Mouse (Mus musculus): ENCODE data around the gene 4930519G04Rik. TPM values are rescaled to one million over a fixed set of nuclear protein-coding genes. Genes with fewer than 3 reads are reported as not detected.
A peak's percentile ranks its signal among the peaks of the same experiment; 100 is the strongest.
"Not testable (repeated sequence)": the region's sequence is repeated elsewhere in the genome, so short reads cannot be mapped to it uniquely, and the experiment has no call there.

4930519G04Rik gene
- polyA plus RNA-seq, 1 experiment from 2014 or later, result not detected

- no peak overlapping the region for H3K27ac ChIP-seq (ENCODE audit: low read depth, low read length)
- H3K27me3 ChIP-seq (ENCODE audit: control insufficient read depth, insufficient read depth, low read length), result peaks cover 3% of the 10 kb centered on the region; the same call in 1 of the 2 replicates
- no peak overlapping the region for H3K9ac ChIP-seq (replicated peaks; ENCODE audit: low read depth, low read length)
- no peaks in the 10 kb centered on the region for H3K9me3 ChIP-seq (ENCODE audit: control insufficient read depth, low read length)
- no peak for ATAC-seq (ENCODE audit: low read depth)
- H3K4me2 ChIP-seq (ENCODE audit: low read depth, low read length), result no peak overlapping the region
- 90% methylated on average over 12 of the region's 12 CpGs for WGBS
- H3K4me1 ChIP-seq (ENCODE audit: control insufficient read depth, insufficient read depth, low read length), result peaks cover 3% of the 10 kb centered on the region; the same call in 1 of the 2 replicates
- H3K4me3 ChIP-seq (ENCODE audit: low read depth, low read length), result no peak overlapping the region
- H3K36me3 ChIP-seq (ENCODE audit: control insufficient read depth, insufficient read depth, low read length), result no peaks in the 10 kb centered on the region
Observed at GRCm38 (mm10) chr5:114827427-114827826, 26.0 kb upstream of the 4930519G04Rik start.

DNA sequence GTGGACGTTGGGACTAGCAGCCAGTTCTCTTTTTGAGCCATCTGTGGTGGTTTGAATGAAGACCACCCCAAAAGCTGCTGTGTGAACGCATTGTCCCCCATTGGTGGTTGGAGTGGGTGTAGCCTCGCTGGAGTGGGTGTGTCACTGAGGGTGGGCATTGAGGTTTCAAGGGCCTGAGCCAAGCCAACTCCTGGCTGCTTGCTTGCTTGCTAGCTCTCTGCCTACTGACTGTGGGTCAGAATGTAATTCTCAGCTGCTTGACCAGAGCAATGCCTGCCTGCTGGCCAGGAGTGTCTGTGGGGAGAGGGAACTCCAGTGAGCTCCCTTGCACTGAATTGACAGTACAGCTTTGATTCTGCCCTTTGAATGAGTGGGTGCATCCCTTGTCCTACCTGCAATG lies 23.7 kb upstream of the 4930519G04Rik start:
- no peak for ATAC-seq (ENCODE audit: low read depth)
- Histone ChIP-seq H3K9me3 (ENCODE audit: control insufficient read depth, low read length) (no peaks in the 10 kb centered on the region), H3K4me2 (ENCODE audit: low read depth, low read length) (no peak overlapping the region), H3K27me3 (ENCODE audit: control insufficient read depth, insufficient read depth, low read length) (no peaks in the 10 kb centered on the region), H3K36me3 (ENCODE audit: control insufficient read depth, insufficient read depth, low read length) (no peaks in the 10 kb centered on the region), H3K9ac (replicated peaks; ENCODE audit: low read depth, low read length) (no peak overlapping the region), H3K4me1 (ENCODE audit: control insufficient read depth, insufficient read depth, low read length) (peaks cover 3% of the 10 kb centered on the region; the same call in 1 of the 2 replicates), H3K4me3 (ENCODE audit: low read depth, low read length) (no peak overlapping the region), H3K27ac (ENCODE audit: low read depth, low read length) (no peak overlapping the region)
- WGBS, result 73% methylated on average over 3 of the region's 3 CpGs

GRCm38 (mm10) chr5:114836886-114837285 lies 16.6 kb upstream of the 4930519G04Rik start:
- WGBS, result 72% methylated on average over 12 of the region's 12 CpGs
- Histone ChIP-seq H3K27me3 (ENCODE audit: control insufficient read depth, insufficient read depth, low read length) (no peaks in the 10 kb centered on the region), H3K4me2 (ENCODE audit: low read depth, low read length) (no peak overlapping the region), H3K27ac (ENCODE audit: low read depth, low read length) (no peak overlapping the region), H3K4me3 (ENCODE audit: low read depth, low read length) (no peak overlapping the region), H3K36me3 (ENCODE audit: control insufficient read depth, insufficient read depth, low read length) (no peaks in the 10 kb centered on the region), H3K4me1 (ENCODE audit: control insufficient read depth, insufficient read depth, low read length) (no peaks in the 10 kb centered on the region), H3K9me3 (ENCODE audit: control insufficient read depth, low read length) (no peaks in the 10 kb centered on the region), H3K9ac (replicated peaks; ENCODE audit: low read depth, low read length) (no peak overlapping the region)
- ATAC-seq (ENCODE audit: low read depth), result no peak

DNA sequence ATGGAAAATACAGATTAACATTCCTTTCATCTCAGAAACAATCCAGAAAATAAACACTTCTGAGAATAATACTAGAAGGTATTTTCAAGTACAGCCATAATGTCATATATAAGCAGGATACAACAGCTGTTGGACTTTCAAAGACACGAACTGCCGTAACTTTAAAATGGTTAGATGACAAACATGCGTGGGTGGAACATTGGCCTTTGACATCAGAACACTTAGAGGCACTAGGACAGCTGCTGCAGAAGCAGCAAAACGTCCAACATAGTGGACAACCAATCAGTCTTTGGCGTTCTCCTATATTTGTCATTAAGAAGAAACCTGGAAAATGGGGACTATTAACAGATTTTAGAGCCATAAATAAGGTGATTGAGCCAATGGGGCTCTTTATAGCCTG lies 13.0 kb upstream of the 4930519G04Rik start:
- not testable (repeated sequence) for H3K4me3 ChIP-seq (ENCODE audit: low read depth, low read length); H3K9me3 ChIP-seq (ENCODE audit: control insufficient read depth, low read length); H3K27ac ChIP-seq (ENCODE audit: low read depth, low read length); ATAC-seq (ENCODE audit: low read depth); H3K4me2 ChIP-seq (ENCODE audit: low read depth, low read length); H3K9ac ChIP-seq (replicated peaks; ENCODE audit: low read depth, low read length); H3K4me1 ChIP-seq (ENCODE audit: control insufficient read depth, insufficient read depth, low read length); H3K36me3 ChIP-seq (ENCODE audit: control insufficient read depth, insufficient read depth, low read length); H3K27me3 ChIP-seq (ENCODE audit: control insufficient read depth, insufficient read depth, low read length)
- WGBS, result 66% methylated on average over 5 of the region's 5 CpGs

- H3K4me1 ChIP-seq (ENCODE audit: control insufficient read depth, insufficient read depth, low read length); H3K27ac ChIP-seq (ENCODE audit: low read depth, low read length); H3K36me3 ChIP-seq (ENCODE audit: control insufficient read depth, insufficient read depth, low read length); H3K9me3 ChIP-seq (ENCODE audit: control insufficient read depth, low read length); H3K4me2 ChIP-seq (ENCODE audit: low read depth, low read length); H3K4me3 ChIP-seq (ENCODE audit: low read depth, low read length); H3K27me3 ChIP-seq (ENCODE audit: control insufficient read depth, insufficient read depth, low read length); H3K9ac ChIP-seq (replicated peaks; ENCODE audit: low read depth, low read length); ATAC-seq (ENCODE audit: low read depth): not testable (repeated sequence)
- 58% methylated on average over 3 of the region's 3 CpGs for WGBS
Observed at GRCm38 (mm10) chr5:114842155-114842554, 11.3 kb upstream of the 4930519G04Rik start.

DNA sequence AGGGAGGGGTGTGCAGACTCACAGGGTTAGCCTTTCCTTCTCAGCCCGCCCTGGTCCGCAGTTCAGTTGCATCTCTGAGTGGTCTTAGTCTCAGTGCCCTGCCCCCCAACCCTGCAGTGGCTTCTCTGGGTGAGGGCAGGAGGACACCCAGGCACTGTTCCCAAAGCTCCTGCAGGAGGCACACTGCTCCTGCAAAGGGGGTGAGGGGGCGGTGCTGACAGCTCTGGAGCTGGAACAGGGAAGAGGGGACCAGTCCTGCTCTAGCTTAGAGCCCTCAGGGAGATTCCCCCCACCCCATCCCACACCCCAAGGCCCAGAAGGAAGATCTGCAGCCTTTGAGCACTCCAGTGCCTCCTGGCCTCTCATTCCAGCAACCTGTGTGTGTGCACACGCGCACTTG lies 10.8 kb upstream of the 4930519G04Rik start:
- Histone ChIP-seq H3K36me3 (ENCODE audit: control insufficient read depth, insufficient read depth, low read length) (no peaks in the 10 kb centered on the region), H3K27me3 (ENCODE audit: control insufficient read depth, insufficient read depth, low read length) (no peaks in the 10 kb centered on the region), H3K4me1 (ENCODE audit: control insufficient read depth, insufficient read depth, low read length) (peaks cover 3% of the 10 kb centered on the region; the same call in 1 of the 2 replicates), H3K9ac (replicated peaks; ENCODE audit: low read depth, low read length) (no peak overlapping the region), H3K4me2 (ENCODE audit: low read depth, low read length) (no peak overlapping the region), H3K27ac (ENCODE audit: low read depth, low read length) (no peak overlapping the region), H3K4me3 (ENCODE audit: low read depth, low read length) (no peak overlapping the region), H3K9me3 (ENCODE audit: control insufficient read depth, low read length) (no peaks in the 10 kb centered on the region)
- 68% methylated on average over 5 of the region's 5 CpGs for WGBS
- ATAC-seq (ENCODE audit: low read depth), result no peak

DNA sequence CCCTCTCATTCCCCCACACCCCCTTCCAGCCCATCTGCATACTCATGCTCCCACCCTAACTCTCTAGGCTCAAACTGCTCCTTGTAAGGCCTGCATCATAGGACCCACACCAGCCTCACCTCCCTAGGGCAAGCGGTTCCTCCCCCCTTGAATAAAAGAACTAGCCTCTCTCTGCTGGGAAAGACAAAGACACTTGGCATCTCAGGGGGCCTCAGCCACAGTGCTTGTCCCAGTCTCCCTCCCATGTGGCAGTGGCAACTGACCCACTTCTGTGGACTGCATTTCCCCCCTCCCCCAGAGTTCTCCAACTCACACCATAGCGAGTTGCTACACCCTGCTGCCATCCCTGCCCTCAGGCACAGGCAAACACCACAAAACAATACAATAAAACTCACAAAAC lies 9.1 kb upstream of the 4930519G04Rik start:
- WGBS, result 64% methylated on average over 2 of the region's 2 CpGs
- not testable (repeated sequence) for H3K9me3 ChIP-seq (ENCODE audit: control insufficient read depth, low read length); H3K36me3 ChIP-seq (ENCODE audit: control insufficient read depth, insufficient read depth, low read length); H3K27ac ChIP-seq (ENCODE audit: low read depth, low read length); H3K4me2 ChIP-seq (ENCODE audit: low read depth, low read length); H3K9ac ChIP-seq (replicated peaks; ENCODE audit: low read depth, low read length); H3K27me3 ChIP-seq (ENCODE audit: control insufficient read depth, insufficient read depth, low read length); ATAC-seq (ENCODE audit: low read depth); H3K4me1 ChIP-seq (ENCODE audit: control insufficient read depth, insufficient read depth, low read length); H3K4me3 ChIP-seq (ENCODE audit: low read depth, low read length)

DNA sequence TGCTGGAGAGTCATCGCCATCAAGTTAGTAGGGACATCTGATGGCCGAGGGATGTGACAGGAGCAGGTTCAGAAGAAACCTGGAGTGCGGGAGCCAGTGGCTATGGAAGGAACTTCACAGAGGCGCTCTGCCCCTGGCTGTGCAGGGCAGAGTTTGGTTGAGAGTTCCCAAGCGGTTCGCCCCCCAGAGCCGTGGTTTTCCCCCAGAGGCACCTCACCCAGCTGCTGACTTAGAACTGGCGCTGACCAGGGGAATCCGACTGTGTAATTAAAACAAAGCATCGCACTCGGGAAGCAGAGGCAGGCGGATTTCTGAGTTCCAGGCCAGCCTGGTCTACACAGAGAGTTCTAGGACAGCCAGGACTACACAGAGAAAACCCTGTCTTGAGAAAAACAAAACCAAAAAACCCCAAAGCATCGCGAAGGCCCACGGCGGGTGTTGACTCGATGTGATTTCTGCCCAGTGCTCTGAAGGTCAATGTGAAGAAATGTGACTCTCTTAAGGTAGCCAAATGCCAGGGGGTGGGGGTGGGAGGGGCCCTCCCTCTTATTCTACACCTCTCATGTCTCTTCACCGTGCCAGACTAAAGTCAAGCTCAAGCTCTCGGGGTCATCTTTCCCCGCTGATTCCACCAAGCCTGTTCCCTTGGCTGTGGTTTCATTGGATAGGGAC lies 1.8 kb upstream of the 4930519G04Rik start:
- H3K4me3 ChIP-seq (ENCODE audit: low read depth, low read length), result no peak overlapping the region
- H3K9ac ChIP-seq (replicated peaks; ENCODE audit: low read depth, low read length), result no peak overlapping the region
- no peaks in the 10 kb centered on the region for H3K36me3 ChIP-seq (ENCODE audit: control insufficient read depth, insufficient read depth, low read length)
- H3K27me3 ChIP-seq (ENCODE audit: control insufficient read depth, insufficient read depth, low read length), result no peaks in the 10 kb centered on the region
- ATAC-seq (ENCODE audit: low read depth), result no peak
- no peak overlapping the region for H3K27ac ChIP-seq (ENCODE audit: low read depth, low read length)
- 87% methylated on average over 20 of the region's 20 CpGs for WGBS
- H3K4me1 ChIP-seq (ENCODE audit: control insufficient read depth, insufficient read depth, low read length), result no peaks in the 10 kb centered on the region
- H3K4me2 ChIP-seq (ENCODE audit: low read depth, low read length), result no peak overlapping the region
- no peaks in the 10 kb centered on the region for H3K9me3 ChIP-seq (ENCODE audit: control insufficient read depth, low read length)

GRCm38 (mm10) chr5:114858582-114858981 lies 5.1 kb downstream of the 4930519G04Rik start, which contains the start of gene Gm9936:
Gene Gm9936 (minus strand): TSS chr5:114858682.
- peak within 1 kb of the TSS; percentile 40 for H3K4me2 ChIP-seq (ENCODE audit: low read depth, low read length)
- H3K4me3 ChIP-seq (ENCODE audit: low read depth, low read length), result peak within 1 kb of the TSS; percentile 20
- no peak for ATAC-seq (ENCODE audit: low read depth)
- H3K27ac ChIP-seq (ENCODE audit: low read depth, low read length), result no peak within 1 kb of the TSS
- no peaks in the 10 kb centered on the region for H3K4me1 ChIP-seq (ENCODE audit: control insufficient read depth, insufficient read depth, low read length)
- no peaks in the 10 kb centered on the region for H3K36me3 ChIP-seq (ENCODE audit: control insufficient read depth, insufficient read depth, low read length)
- no peaks in the 10 kb centered on the region for H3K27me3 ChIP-seq (ENCODE audit: control insufficient read depth, insufficient read depth, low read length)
- H3K9me3 ChIP-seq (ENCODE audit: control insufficient read depth, low read length), result no peaks in the 10 kb centered on the region
- peak within 1 kb of the TSS; percentile 39 for H3K9ac ChIP-seq (replicated peaks; ENCODE audit: low read depth, low read length)
- 88% methylated on average over 12 of the region's 12 CpGs for WGBS
